Mouse (Mus musculus) spleen, postnatal 10 days (tissue): ENCODE results near the gene Nedd9.
A peak's percentile ranks its signal among the peaks of the same experiment; 100 is the strongest.

ENCODE experiments used
- DNase-seq, 2 experiments: peaks; one replicate each; pipeline ENCODE4 v3.0.0; 2021 to 2022; ENCODE audit warnings: low spot score in 2 of 2

Nedd9 gene

DNA sequence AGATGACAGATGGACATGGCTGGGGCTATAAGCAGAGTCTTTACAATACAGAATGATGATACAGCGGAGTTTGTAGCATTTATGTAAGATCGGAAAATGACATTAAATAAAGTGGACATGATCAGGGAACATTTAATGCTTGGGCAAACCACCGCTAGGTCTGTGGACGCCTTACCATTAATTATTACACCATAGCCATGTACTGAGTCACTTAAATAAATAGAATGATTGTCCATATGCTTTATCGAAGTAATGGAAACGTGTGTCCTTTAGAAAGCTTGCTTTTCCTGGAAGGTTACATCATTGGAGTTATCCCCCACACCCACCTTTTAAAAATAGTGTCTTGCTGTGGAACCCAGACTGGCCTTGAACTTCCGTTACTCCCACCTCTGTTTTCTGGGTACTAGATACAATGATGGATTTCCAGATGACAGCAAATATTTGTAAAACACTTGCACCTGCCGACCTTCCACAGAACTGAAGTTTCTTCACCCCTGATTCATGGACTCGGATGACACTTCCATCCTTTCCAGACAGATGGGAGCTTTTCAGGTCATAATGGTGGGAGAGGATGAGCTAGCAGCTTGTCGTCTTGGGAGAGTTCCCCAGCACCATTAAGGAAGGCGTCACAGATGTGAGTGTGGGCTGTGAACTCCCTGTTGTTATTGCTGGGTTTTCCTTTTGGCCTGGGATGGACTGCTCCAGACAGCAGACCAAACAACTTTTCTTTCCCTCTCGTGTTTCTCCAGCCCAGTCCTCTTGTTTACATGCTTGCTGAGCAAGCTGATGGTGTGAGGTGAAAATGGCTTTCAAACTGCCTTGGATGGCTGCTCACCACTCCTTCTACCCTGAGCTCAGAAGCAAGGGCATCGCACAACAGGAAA lies 76.7 kb downstream of the Nedd9 start:
- no peak for DNase-seq

DNA sequence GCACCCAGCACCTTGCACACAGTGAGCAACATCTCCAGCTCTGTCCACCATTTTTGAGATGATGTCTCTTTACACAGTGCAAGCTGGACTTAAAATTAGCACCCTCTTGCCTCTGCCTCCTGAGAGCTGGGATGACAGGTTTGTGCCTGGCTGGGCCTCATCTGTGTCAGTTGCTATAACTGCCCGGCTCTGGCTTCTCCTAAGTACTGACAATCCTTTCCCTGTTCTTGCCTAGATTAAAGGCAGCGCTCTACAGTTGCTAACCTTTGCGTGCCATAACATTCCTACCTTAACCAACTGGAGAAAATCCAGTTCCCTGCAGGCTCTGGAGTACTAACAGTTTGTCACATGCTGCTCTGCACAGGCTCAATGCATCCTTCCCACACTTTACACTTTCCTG lies 77.9 kb downstream of the Nedd9 start:
- no peak for DNase-seq

DNA sequence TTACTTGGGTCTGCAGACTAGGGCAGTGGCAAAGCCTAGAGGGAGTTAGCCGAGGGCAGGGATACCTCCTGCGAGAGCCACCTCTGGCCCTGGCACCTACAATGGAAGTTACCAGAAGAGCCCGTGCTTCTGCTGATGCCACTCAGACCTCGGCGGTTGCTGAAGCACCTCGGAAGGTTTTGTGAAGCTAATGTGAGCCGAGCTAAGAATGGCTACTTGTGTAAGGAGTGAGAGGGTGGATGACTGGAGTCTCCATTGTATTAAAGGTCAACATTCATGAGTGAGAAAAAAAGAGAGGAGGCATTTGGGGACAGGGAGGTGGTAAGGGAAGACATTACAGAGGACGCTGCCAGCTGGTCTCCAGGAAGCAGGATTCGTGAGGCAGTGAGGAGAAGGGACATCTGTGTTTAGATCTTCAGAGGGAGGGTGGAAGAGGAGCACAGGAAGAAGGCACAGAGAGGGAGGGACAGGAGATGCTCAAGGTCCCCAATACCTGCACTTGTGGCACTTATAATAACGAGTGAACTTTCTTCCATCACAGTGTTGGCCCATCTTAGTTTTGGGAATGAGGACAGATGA lies 78.7 kb downstream of the Nedd9 start:
- DNase-seq: no peak

DNA sequence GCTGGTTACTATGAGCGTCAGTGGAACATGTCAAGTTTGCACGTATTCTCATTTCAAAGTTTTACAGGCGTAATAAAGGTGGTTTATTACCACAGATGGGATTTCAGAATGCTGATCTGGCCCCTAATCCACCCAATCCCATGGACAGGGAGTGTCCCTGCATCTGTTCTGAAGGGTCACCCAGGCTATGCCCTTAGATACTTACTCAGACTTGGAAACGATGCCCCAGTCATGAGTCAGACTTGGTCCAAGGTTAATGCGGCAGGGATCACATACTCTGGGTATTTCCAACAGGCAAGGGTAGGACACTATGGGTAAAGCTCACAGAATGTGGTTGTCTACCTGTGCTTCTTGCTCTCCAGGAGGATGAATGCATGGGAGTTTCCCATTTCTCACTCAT lies 82.2 kb downstream of the Nedd9 start:
- DNase-seq: peak in 1 of 2 experiments; percentile 3

DNA sequence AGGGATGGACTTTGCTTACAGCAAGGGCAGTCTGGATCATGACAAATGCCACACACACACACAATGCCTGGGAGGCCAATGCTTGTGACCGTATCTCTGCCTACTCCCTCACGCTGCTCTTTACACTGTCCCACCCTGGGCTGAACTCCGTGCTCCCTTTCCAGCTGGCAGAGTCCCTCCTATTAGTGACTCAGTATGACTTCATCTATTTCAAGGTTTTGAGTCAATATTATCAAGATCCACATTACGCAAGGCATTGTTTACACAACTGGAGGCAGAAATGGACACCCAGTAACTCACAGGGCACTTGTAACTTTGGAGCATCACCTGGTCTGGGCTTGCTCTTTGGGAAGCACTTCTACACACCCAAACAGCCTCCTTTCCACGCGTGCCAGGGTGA lies 83.3 kb downstream of the Nedd9 start:
- DNase-seq: no peak

DNA sequence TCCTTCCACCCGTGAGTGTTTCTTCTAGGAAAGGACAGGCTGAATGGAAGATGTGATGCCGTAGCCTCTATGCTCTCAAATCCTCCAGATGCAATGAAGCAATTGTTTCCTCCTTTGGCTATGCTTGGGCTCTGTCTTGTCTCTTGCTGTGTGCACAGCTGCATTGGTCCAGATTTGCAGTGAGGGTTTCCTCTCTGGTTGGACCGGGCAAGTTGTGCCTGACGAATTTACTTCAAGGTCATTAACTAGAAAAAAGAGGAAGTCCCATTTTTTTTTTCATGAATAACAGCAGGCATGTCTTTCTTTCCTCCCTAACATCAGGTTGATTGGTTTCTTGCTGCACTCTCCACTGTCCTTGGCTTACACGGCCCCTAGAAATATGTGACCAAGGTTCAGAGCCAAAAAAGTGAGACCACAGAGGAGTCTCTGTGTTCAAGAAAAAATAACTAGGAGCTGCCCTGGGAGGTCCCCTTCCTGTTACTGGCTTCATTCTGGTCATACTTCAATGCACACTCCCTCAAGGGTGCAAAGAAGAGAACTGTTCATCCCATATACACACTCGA lies 84.6 kb downstream of the Nedd9 start:
- DNase-seq: peak in 1 of 2 experiments; percentile 29

DNA sequence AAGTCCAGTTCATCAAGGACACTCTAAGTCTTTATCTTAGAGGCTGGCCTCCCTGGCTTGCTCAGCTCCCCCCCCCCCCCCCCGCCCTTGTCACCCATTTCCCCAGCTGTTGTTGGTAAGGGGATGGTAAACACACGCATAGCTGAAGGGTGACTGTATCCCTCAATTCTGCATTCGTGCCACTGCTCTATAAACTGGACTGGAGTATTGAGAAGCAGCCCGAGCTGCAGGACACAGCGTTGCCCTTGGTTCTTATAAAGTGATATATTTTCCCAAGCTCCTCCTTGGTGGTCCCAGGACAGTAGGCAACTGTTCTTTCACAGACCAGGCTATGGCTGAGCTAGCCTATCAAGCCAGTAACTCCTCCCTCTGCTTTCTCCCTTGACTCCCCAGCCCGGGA lies 85.4 kb downstream of the Nedd9 start:
- DNase-seq: peak in 1 of 2 experiments; percentile 8

DNA sequence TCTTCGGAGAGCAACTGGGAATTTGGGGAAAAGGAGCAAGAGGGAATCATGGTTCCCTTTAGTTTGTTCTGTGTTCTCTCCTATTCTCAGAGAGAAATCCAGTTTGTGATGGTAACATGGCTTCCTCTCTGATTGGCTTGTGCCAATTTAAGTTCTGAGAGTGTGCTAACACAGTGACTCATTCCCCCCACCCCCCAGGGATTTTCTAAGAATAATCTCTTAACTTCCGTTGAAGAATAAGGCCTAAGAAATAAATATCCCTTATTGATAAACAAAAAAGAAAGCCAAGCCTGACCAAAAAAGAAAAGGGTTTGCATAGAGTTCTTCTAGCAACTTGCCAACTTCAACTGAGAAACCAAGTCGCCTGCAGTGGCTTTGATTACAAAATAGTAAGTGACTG lies 86.9 kb downstream of the Nedd9 start:
- DNase-seq: peak in 1 of 2 experiments; percentile 4

DNA sequence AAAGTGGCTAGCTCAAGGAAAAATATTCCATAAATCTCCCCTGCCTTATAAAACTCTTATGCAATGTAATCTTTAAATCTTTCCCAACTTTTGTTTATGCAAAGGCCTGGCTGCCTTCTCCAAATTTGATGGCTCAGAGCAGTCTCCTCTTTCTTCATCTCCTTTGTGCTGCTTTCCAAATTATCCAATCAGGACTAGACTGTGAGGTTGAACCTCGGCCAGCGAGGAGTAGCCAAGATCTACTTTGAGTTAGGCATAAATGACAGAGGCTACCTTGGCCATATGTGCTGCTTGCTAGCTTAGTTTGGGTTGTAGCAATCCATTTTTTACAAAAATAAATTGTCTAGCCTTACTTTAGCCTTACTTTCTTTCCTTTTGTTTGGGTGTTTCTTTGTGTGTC lies 95.0 kb downstream of the Nedd9 start:
- no peak for DNase-seq

DNA sequence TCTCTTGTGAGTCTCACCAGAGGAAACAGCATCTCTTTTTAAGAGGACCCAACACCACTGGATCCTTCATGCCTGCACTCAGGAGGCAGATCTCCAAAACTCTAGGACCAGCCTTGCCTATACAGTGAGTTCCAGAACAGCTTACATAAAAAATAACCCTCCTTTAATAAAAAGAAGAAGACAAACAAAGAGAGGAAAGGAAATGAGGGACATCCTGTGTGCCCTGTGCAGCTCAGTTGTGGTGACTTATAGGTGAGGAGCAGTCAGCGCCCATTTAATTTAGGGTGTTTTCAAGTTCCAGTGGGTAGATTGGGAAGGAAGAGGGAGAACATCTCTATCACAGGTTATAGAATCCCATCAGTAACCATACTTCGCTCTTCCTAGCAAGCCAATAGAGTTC lies 96.5 kb downstream of the Nedd9 start:
- DNase-seq: no peak

DNA sequence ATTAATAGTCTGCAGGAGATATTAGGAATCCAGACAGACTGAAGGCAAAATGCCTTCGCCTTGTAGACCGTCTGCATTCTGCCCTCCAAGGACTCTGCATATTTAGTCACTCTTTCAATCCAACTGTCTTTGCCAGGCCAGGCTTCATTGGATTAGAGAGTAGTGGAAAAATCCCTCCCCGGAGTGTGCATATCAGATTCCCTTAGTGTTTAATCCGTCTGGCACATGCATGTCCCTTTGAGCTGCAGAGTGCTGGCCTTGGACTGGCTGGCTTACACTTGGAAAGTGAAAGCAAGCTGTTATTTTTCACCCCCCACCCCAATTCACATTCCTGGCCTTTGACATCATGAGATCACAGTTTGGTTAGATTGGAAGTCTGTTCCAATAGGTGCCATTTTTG lies 100.6 kb downstream of the Nedd9 start:
- no peak for DNase-seq

DNA sequence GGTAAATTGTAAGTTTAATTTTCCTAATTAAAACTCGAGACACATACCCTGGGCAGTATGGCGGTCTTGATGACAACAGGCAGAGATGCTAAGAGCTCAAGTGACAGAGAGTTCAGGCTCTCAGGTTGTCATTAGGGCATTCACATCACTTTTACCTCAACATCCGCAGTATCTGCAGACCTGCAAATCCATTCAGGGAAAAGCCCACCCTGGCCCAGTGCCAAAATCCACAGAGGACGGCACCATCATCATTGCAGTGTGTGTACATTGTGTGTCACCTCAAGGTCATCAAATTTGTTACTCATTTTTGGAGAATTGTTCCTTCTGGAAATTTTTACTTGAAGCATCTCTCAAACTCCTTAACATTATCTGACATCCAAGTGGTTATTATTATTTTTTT lies 102.3 kb downstream of the Nedd9 start:
- no peak for DNase-seq

DNA sequence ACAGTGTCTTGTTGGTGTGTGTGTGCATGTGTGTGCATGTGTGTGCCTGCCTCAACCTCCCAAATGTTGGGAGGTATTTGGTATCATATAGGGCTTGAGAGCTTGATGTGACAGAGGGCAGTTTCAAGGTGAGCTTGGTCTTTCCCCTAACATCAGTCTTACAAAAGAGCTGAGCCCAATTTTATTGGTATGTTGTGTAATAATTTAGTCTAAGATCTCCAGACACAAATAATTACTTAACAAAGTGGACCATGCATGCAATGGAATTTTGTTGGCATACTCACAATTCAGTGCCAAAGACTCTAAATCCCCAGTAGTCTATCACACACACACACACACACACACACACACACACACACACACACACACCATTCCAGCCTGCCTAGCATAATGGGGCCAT lies 104.5 kb downstream of the Nedd9 start:
- no peak for DNase-seq

DNA sequence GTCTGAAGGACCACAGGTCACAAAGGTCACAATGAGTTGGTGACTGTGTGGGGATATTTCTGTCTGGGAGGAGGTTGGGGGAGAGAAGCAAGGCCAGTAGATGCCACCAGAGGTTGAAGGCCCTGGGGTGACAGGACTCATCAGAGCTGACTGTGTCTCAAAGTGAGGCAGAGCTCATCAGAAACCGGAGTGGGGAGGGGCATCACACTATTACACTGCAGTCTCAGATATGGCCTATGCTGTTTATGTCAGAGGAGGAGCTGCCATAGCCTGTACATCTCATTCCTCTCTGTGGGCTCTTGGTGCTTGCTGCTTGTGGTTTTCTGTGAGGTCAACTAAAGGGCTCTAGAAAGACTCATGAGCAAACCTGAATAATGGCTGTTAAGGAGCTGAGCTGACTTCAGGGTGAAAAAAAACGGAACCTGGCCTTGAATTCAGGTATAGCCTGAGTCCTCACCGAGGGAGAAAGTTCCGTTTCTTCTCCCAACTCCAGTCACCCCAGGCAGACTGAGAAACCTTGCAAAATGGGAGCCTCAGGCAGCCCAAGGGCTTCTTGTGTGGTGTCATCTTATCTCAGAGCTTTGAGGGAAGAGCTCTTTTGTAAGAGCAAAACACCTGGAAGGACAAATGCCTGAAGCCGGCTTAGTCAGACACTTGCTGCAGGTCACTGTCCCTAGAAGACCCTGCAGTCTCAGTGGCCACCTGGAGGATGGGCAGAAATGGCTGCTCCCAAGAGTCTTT lies 105.2 kb downstream of the Nedd9 start:
- no peak for DNase-seq

DNA sequence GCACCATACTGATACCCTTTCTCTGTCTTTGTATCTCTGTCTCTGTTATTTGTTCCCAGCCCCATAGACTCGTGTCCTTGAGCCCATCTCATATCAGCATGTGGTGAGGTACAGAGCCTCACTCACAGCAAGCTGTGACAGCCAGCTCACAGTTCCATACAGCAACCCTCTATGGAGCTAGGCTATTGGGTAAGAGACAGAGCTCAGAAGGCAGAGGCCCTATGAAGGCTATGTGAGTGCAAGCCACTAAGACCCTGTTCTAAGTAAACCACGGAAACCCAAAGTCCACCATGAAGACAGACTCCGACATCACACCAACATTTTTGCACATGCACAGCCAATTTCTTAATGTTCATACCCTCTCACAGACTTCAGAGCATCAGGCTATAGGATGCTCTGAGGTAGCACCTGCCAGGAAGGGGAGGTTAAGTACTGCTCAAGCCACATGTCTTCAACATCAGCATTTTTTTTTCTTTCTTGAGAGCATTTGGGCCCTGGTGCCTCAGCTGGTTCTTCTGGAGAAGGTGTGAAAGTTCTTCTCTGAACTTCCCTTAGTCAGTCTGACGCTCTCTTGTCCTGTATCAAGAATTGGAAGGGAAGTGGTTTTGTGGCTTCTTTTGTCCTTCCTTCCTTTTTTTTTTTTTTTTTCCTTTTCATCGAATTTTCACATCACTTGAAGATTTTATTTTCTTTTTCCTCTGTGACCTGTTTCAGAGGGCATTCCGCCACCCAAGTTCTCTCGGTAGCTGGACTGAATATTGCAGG lies 105.9 kb downstream of the Nedd9 start:
- DNase-seq: no peak

DNA sequence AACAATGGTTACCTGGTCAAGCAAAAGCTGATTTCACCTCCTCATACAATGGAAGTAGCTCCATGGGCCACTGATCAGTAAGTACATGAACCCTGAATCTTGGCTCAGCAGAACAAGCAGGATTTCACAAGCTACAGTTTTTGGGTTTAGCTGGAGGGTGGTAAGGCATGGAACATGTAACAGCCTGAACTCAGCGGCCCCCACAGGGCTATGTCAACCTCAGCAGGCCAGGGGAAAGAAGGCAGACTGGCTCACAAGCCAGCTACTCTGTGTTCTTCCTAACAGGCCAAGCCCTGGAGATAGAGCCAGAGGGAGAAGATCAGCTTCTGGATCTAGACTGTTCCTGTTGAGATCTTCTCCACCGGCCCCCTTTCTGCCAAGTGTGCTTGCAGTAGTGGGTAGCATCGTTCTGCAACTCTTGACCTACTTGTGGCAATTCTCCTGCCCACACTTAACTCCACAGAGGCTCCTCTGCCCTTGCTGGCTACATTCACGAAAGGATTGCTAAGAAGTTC lies 107.2 kb downstream of the Nedd9 start:
- no peak for DNase-seq

DNA sequence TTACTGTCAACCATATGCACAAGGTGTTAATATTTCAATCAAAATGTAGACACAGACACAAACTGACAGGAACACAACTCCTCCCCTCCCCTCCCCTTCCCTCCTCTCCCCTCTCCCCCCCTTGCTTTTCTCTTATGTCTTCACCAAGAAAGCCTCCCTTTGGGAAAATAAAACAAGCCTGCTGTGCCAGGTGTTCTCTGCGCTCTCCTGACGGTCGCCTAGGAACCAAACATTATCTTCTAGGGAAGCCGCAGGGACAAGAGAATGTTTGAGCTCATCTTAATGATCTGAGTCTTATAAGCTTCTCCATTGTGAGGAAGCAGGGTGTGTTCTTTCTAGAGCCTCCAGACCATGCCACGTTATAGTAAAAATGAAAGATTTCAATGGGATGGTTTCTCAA lies 108.7 kb downstream of the Nedd9 start:
- no peak for DNase-seq

DNA sequence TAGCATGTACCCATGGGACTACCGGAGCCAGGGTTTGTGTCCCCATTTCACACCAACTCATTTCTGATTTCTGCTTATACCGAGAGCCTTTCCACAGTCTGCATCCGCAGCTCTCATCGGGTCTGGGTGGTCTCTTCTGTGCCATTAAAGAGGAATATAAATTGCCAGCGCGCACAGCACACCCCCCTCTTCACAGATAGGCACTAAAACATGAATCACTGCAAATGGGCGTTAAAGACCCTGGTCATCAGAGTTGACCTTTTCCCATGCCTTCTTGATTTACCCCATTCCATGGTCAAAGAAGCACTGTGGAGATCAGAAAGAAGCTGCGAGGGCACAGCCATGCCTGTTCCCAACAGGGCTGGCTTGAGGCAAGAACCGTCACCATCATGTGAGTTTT lies 109.3 kb downstream of the Nedd9 start:
- no peak for DNase-seq

DNA sequence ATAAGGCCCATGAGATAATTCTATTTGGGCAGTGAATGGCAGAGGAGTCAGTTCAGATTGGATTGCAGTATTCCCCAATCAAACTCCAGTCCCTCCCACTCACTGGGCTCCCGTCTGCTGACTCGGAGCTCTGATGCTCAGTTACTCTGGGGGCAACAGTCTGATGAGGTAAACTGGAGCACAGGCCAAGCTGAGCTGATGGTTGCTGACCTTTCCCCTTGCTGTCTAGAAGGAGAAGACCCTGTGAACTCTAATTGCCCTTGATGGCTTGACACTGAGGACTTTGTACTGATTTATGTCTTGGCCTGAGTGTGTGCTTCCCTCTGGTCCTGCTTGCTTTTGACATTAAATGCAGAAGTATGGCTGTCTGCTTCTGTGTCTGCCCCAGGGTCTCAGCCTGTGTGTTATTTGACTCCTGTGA lies 110.1 kb downstream of the Nedd9 start:
- no peak for DNase-seq

DNA sequence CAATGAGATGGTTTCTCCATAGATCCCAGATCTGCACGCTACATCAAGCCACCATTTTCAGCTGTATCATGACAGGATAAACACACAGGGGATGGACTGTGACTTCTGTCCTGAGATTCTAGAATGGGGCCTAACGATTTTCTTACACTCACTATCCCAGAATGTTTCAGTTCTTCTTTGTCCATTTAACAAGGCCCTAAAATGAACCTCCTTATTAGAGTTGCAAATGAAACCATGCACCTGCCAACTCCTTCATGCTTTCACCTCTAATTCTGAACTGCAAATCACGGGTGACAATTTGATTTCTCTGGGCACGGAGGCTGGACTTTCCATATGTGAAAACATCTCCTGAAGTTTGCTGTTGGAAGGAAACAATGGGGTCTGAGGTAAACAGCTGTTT lies 111.1 kb downstream of the Nedd9 start:
- DNase-seq: no peak

DNA sequence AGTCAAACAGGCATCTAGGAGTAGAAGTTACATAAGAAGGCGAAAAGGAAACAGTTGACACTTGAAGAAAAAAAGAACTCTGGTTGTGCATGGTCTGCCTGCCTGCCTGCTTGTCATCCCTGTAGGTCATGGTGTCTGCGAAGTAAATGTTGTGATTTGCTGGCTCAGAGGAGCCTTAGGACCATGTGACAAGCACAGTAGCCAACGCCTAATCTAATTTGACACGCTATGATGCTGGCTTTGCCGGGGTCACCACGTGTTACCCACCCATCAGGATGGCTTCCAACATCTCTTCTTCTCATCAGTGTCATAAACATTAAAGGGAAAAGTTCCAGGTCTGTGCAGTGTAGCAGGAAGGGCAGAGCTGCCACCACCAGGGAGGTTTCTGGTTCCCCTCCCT lies 111.5 kb downstream of the Nedd9 start:
- no peak for DNase-seq

DNA sequence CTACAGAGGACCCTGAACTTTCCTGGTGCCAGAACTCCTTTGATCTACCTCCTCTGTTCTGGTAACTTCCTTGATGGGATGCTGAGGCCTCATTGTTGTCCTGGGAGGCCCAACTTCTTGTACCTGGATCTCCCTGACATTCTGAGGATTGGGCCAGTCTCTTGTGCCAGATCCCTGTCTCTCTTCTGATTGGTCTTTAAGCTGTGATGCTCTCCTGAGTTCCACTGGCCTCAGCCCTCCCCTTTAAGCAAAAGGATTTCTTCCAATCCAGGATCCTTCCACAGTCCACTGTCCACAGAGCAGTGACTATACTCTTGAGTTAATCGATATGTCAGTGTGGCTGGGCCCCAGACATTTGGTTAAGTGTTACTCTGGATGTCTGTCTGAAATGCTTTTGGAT lies 112.3 kb downstream of the Nedd9 start:
- no peak for DNase-seq
